Mouse (Mus musculus): ENCODE measurements around the gene Slc44a5.
"Not testable (repeated sequence)": the region's sequence is repeated elsewhere in the genome, so short reads cannot be mapped to it uniquely, and the experiment has no call there.

Gene Slc44a5

GRCm38 (mm10) chr3:154101671-154102070 lies 128.4 kb downstream of the Slc44a5 start:
- no peak for DNase-seq (ENCODE audit: low spot score in 2 of 2)

GRCm38 (mm10) chr3:154110528-154110927 lies 137.3 kb downstream of the Slc44a5 start:
- no peak for DNase-seq (ENCODE audit: low spot score in 2 of 2)

DNA sequence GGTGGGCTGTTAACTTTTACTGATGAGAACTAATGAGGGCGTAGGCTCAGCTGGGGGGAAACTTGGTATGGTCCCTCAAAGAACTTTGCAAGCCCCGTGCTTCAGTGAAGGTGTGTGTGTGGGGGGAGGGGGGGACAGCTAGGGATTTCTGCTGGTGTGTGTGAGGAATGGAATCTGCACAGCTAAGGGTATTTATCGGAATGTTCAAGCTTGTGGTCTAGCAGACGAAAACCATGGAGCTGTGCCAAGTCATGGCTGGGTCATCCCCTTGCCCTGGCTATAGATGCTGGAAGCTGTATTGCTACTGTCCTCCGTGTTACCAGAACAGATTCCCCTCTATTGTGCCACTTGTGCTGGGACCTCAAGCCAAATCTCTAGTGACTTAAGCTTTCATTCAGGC lies 138.0 kb downstream of the Slc44a5 start:
- no peak for DNase-seq (ENCODE audit: low spot score in 2 of 2)

GRCm38 (mm10) chr3:154114991-154115390 lies 141.8 kb downstream of the Slc44a5 start:
- DNase-seq (ENCODE audit: low spot score in 2 of 2), result no peak

GRCm38 (mm10) chr3:154115478-154115877 lies 142.2 kb downstream of the Slc44a5 start:
- DNase-seq (ENCODE audit: low spot score in 2 of 2), result no peak

DNA sequence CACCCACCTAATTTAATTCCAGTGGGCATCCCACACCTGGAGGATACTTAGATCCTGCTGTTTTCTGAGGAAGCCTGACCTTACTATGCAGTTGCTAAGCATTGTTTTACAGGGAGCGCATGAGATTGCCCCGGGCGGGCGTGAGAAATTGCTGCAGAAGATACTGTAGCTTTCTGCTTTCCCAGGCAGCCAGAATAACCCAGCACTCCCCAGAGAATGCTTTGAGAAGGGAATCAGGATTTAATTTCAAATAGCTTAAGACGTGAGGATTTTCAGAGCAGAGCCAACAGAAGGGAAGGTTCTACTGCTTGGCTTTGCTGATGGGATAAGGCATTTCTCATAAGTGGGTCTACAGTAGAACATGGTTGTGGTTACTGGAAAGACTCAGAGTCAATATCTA lies 142.8 kb downstream of the Slc44a5 start:
- no peak for DNase-seq (ENCODE audit: low spot score in 2 of 2)

DNA sequence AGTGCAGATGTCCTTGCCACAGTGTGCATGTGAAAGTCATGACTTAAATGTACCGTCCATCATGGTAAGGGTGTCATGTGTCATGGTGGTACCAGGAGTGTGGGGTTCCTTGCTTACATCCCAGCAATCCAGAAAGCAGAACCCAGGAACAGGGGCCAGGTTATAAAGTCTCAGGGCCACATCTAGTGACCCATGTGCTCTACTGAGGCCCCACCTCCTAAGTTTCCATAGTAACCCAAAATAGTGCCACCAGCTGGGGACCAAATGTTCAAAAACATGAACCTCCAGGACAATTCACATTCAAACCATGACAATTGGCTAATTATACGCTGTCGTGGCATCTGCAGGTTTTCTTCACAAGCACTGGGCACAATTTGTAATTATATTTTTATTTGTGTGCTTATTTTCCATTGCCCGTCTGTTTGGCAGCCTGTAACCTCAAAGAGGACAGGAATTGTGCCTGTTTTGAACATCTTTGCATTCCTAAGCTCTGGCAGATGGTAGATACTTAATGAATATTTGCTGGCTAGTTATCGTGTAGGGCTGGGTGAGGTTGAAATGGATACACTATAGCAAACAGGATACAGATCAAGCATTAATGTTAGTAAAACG lies 145.9 kb downstream of the Slc44a5 start:
- DNase-seq (ENCODE audit: low spot score in 2 of 2), result no peak

DNA sequence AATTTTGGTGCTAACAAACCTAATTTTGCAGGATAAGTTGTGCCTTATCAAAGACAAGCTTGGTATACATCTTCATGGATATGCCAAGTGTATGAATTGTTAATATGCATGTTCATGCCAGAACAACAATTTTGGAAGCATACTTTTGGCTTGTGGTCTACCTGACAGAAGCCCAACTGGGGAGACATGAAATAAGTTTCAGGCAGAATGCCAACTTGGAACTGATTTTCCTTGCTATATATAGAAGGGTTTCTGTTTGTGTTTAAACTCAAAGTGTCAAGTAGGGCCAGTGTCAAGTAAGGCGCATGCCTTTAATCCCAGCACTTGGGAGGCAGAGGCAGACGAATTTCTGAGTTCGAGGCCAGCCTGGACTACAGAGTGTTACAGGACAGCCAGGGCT lies 149.3 kb downstream of the Slc44a5 start:
- DNase-seq (ENCODE audit: low spot score in 2 of 2), result no peak

- DNase-seq (ENCODE audit: low spot score in 2 of 2), result no peak
These were observed 151.8 kb downstream of the Slc44a5 start for GRCm38 (mm10) chr3:154124890-154125575.

- DNase-seq (ENCODE audit: low spot score in 2 of 2), result no peak
These were observed 152.6 kb downstream of the Slc44a5 start for GRCm38 (mm10) chr3:154125768-154126376.

DNA sequence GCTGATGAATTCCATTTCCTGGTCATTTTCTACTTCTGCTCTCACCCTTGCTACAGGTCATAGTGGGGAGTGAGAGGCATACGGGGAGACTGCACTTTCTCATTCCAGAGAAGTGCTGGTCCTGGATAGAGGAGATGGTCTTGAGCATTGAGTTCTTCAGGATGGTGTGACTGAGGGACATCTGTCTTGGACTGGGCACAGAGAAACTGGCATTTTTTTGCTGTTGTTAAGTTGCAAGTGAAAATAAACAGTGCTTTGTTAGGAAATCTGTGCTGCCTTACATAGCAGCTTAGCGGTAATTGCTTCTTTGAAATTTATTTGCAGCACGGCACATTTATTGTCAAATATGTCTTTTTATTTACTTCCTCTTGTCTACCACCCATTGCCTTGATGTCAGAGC lies 154.0 kb downstream of the Slc44a5 start:
- DNase-seq (ENCODE audit: low spot score in 2 of 2), result no peak

GRCm38 (mm10) chr3:154129036-154129435 lies 155.8 kb downstream of the Slc44a5 start:
- DNase-seq (ENCODE audit: low spot score in 2 of 2), result no peak

- no peak for DNase-seq (ENCODE audit: low spot score in 2 of 2)
These were observed 157.3 kb downstream of the Slc44a5 start for GRCm38 (mm10) chr3:154130431-154131114.

GRCm38 (mm10) chr3:154133986-154134385 lies 160.8 kb downstream of the Slc44a5 start:
- DNase-seq (ENCODE audit: low spot score in 2 of 2), result no peak

- DNase-seq (ENCODE audit: low spot score in 2 of 2), result no peak
These were observed 161.5 kb downstream of the Slc44a5 start for GRCm38 (mm10) chr3:154134701-154135100.

- DNase-seq (ENCODE audit: low spot score in 2 of 2), result no peak
These were observed 163.3 kb downstream of the Slc44a5 start for GRCm38 (mm10) chr3:154136501-154136900.

GRCm38 (mm10) chr3:154141346-154141745 lies 168.1 kb downstream of the Slc44a5 start:
- no peak for DNase-seq (ENCODE audit: low spot score in 2 of 2)

GRCm38 (mm10) chr3:154142618-154143017 lies 169.4 kb downstream of the Slc44a5 start:
- DNase-seq (ENCODE audit: low spot score in 2 of 2), result peak in 1 of 2 experiments; percentile 33

- DNase-seq (ENCODE audit: low spot score in 2 of 2), result no peak
These were observed 172.5 kb downstream of the Slc44a5 start for GRCm38 (mm10) chr3:154145750-154146149.

DNA sequence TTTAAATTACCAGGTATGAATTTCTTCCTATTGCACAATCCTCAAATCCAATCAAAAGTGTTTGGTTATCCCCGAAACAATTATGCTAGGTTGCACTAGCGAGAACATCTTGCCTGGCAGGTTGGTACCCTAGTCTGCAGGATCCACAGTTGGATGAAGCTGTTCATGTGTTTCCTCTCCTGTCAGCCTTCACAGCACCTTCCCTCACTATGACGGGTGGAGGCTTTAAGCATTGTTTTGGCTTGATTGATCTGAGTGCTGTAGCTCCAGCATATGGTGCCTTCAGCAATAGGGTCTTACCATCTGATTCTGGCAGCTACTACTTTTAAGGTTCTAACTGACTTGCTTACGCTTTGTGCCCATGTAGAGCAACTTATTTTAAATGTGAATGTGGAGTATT lies 176.5 kb downstream of the Slc44a5 start:
- DNase-seq (ENCODE audit: low spot score in 2 of 2), result no peak

DNA sequence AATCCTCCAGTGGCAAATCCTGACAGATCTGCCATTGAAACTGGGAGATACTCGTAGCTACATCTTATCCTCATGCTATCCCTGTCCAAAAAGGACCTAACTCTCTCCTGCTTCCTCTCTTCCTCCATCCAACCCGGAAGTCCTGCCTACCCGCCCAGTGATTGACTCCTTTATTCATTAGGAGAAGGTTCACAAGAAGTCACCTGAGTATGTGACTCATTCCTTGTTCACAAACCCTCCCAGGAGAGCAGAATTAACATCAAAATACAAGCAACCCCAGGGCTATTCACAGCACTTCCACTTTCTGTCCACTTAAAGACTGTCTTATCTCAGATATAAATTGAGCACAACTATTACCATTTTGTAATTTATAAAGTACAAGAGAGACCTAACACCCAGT lies 180.3 kb downstream of the Slc44a5 start:
- not testable (repeated sequence) for DNase-seq (ENCODE audit: low spot score in 2 of 2)

GRCm38 (mm10) chr3:154165882-154166281 lies 192.6 kb downstream of the Slc44a5 start:
- no peak for DNase-seq (ENCODE audit: low spot score in 2 of 2)

Data from frontal cortex, postnatal 36 days (tissue).